In the genomic region with DNA sequence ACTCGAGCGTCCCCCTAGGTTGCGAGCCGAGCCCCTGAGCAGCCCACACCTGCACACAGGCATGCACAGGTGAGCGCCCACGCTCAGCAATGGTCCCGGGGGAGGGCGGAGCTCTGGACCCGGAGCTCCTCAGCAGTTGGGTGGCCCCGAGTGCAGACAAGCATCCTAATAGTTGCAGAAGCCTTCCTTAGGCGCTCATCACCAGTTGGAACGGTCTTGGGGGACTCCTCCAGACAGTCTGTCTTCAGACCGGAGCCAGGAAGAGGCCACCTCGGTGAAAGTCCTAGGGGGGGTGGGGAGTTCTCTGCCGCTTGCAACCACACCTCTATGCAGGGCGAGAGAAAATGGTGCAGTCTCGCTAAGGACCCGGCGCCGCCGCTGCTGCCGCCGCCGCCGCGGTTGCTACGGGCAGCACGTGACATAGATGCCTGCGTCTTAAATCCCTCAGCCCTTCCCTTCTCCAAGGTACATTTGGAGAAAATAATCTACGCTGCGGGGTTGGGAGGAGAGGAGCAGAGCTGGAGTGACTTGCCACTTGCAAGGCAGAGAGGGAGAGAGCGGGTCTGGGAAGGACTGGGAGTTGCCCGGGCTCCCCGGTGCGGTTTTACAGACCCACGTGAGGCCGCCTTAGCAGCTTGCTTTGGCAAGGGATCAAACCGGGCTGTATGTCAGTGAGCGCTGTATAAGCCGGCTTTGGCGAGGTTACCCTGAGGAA, we compare ENCODE assay signal across 8 mouse cellular contexts.
A peak's percentile ranks its signal among the peaks of the same experiment; 100 is the strongest.
DNase-seq lines count a peak whose midpoint lies in the region; ATAC-seq and TF ChIP-seq lines count a peak whose summit lies in the region.

No protein-coding gene starts in this region.

- H3K79me2 ChIP-seq in C2C12 (ENCODE audit: control insufficient read depth, insufficient read depth), result no peaks in the 10 kb centered on the region

- WGBS in forebrain, embryonic 16.5 days, result under 1% methylated on average over 41 of the region's 41 CpGs
- under 1% methylated on average over 41 of the region's 41 CpGs for WGBS in lung, adult 2 months

- H3K4me1 ChIP-seq in forebrain, embryonic 16.5 days (replicated peaks; ENCODE audit: control insufficient read depth, insufficient read depth, low read length), result peaks cover 18% of the 10 kb centered on the region
- no peaks in the 10 kb centered on the region for H3K4me1 ChIP-seq in lung, adult 2 months (ENCODE audit: control insufficient read depth, insufficient read depth, low read length)

- no peaks in the 10 kb centered on the region for H3K79me3 ChIP-seq in C2C12 (ENCODE audit: low read depth)

- peak overlapping the region; percentile 69 for H3K9ac ChIP-seq in forebrain, embryonic 16.5 days (replicated peaks; ENCODE audit: low read depth, low read length)

- TF ChIP-seq CTCF in C2C12 (IDR thresholded peaks at IDR 0.05; ENCODE audit: control insufficient read depth, insufficient read depth, insufficient read length), result no peak
- TF ChIP-seq CTCF in lung, adult 2 months (IDR thresholded peaks at IDR 0.05; ENCODE audit: insufficient read depth, low read length), result no peak

- peak overlapping the region; percentile 61; the same call in 1 of the 2 replicates for H3K27ac ChIP-seq in forebrain, embryonic 16.5 days (ENCODE audit: low read length)

- peak overlapping the region; percentile 18 for H3K4me3 ChIP-seq in C2C12 (ENCODE audit: insufficient read depth, poor library complexity, severe bottlenecking)
- H3K4me3 ChIP-seq in forebrain, embryonic 16.5 days (replicated peaks; ENCODE audit: low read length), result peak overlapping the region; percentile 63
- peak overlapping the region; percentile 52 for H3K4me3 ChIP-seq in lung, adult 2 months (replicated peaks; ENCODE audit: extremely low read depth, low read depth, low read length)

- no peaks in the 10 kb centered on the region for H3K36me3 ChIP-seq in C2C12 (ENCODE audit: control insufficient read depth, insufficient read depth)
- no peaks in the 10 kb centered on the region for H3K36me3 ChIP-seq in forebrain, embryonic 16.5 days (ENCODE audit: control insufficient read depth, insufficient read depth)

- H3K4me2 ChIP-seq in forebrain, embryonic 16.5 days (ENCODE audit: low read length), result peak overlapping the region; percentile 100

- peak; percentile 92 for ATAC-seq in forebrain, embryonic 16.5 days

- no peak for TF ChIP-seq POLR2A in lung, adult 2 months (IDR thresholded peaks at IDR 0.05; ENCODE audit: borderline replicate concordance, extremely low read depth, low read depth, low read length)

- peak; percentile 82 for DNase-seq in cerebellum, adult 11 months
- DNase-seq in heart, postnatal 36 days, result peak; percentile 37 to 43
- peak; percentile 74 to 78 for DNase-seq in layer of hippocampus, adult 8-10 months (ENCODE audit: low spot score in 2 of 2)
- DNase-seq in lung, adult 2 months, result peak; percentile 14
- DNase-seq in ovary, postnatal 10 days (ENCODE audit: low spot score), result peak; percentile 16
- no peak for DNase-seq in B cell, adult 2 months

- H3K9me3 ChIP-seq in forebrain, embryonic 16.5 days (ENCODE audit: control insufficient read depth, low read length), result no peaks in the 10 kb centered on the region

- intact Hi-C loops in heart, postnatal 36 days (cut with DNase I), result no loop called here

- H3K27me3 ChIP-seq in C2C12 (ENCODE audit: control insufficient read depth, insufficient read depth, insufficient read length), result no peaks in the 10 kb centered on the region
- no peaks in the 10 kb centered on the region for H3K27me3 ChIP-seq in forebrain, embryonic 16.5 days (replicated peaks; ENCODE audit: control insufficient read depth, insufficient read depth, low read length)

- H3ac ChIP-seq in C2C12 (ENCODE audit: control insufficient read depth, insufficient read length, low read depth), result peak overlapping the region; percentile 61

TF ChIP-seq in C2C12, 6 proteins besides CTCF, POLR2A, EP300 and RAD21:
- TF ChIP-seq USF1 (IDR thresholded peaks at IDR 0.05; ENCODE audit: low read depth) (peak; percentile 70), MAX (IDR thresholded peaks at IDR 0.05) (no peak)

Comparison
In these comparisons a context has a peak if more than half of its experiments do, and no peak if none do; other contexts are left out.
1. DNase-seq: peak in cerebellum, adult 11 months (single experiment), heart, postnatal 36 days (2 of 2), layer of hippocampus, adult 8-10 months (2 of 2), lung, adult 2 months (single experiment) and ovary, postnatal 10 days (single experiment); none in B cell, adult 2 months (0 of 2).
2. Peak in every context shown above with its lines, with median percentiles within 50 percentile points of each other: H3K4me3 ChIP-seq.